Mouse (Mus musculus) limb, embryonic 11.5 days (tissue): Measurements from ENCODE around the gene Atxn7. TPM values are rescaled to one million over a fixed set of nuclear protein-coding genes. Genes with fewer than 3 reads are reported as not detected.

Experiments used
- ATAC-seq: fragments of 200-750 bp; cut with Nextera tagmentation; 2 replicates; pipeline ENCODE4 v1.8.0; 2017; ENCODE audit warnings: low read depth; ENCODE audit not compliant: insufficient number of reproducible peaks, low FRiP score, low TSS enrichment
- DNase-seq: peaks from one replicate; pipeline ENCODE4 v3.0.0-alpha.2; 2015; ENCODE audit warnings: low spot score
- H3K27ac ChIP-seq: fragments of 300-500 bp; sonication (generic); replicated peaks from 2 replicates; pipeline ENCODE4 v1.5.1; 2014; ENCODE audit warnings: low read depth, mild to moderate bottlenecking, low read length
- H3K27me3 ChIP-seq: fragments of 300-500 bp; sonication (generic); 2 replicates; pipeline ENCODE4 v1.6.1; 2014; ENCODE audit warnings: mild to moderate bottlenecking, low read length, mixed read lengths; ENCODE audit not compliant: control insufficient read depth, insufficient read depth
- H3K36me3 ChIP-seq: fragments of 300-500 bp; sonication (generic); 2 replicates; pipeline ENCODE4 v1.6.1; 2014; ENCODE audit warnings: mild to moderate bottlenecking, low read length, moderate library complexity, mixed read lengths; ENCODE audit not compliant: control insufficient read depth, insufficient read depth
- H3K4me1 ChIP-seq: fragments of 300-500 bp; sonication (generic); 2 replicates; pipeline ENCODE4 v1.6.1; 2014; ENCODE audit warnings: low read length, mixed read lengths; ENCODE audit not compliant: control insufficient read depth, insufficient read depth
- H3K4me2 ChIP-seq: fragments of 300-500 bp; sonication (generic); 2 replicates; pipeline ENCODE4 v1.6.1; 2014; ENCODE audit warnings: low read depth, mild to moderate bottlenecking, moderate library complexity; ENCODE audit not compliant: severe bottlenecking
- H3K4me3 ChIP-seq: fragments of 300-500 bp; sonication (generic); 2 replicates; pipeline ENCODE4 v1.5.1; 2014; ENCODE audit warnings: low read depth, low read length
- H3K9ac ChIP-seq: fragments of 300-500 bp; sonication (generic); 2 replicates; pipeline ENCODE4 v1.6.1; 2014; ENCODE audit warnings: mild to moderate bottlenecking, low read length
- H3K9me3 ChIP-seq: fragments of 300-500 bp; sonication (generic); 2 replicates; pipeline ENCODE4 v1.6.1; 2016; ENCODE audit warnings: low read length; ENCODE audit not compliant: control insufficient read depth
- WGBS: fragments of 180-500 bp; shearing (Covaris S2); extraction: QIAGEN DNeasy Blood & Tissue Kit; methylation state at CpG from one replicate; pipeline ENCODE4 v1.1.7; 2014; 5-methylcytosine and 5-hydroxymethylcytosine counted together
- polyA plus RNA-seq: library from polyadenylated mRNA; unstranded; fragments of >200 nt; fragmentation: Nextera tagmentation; extraction: Ambion mirVana; gene quantifications from 2 replicates; pipeline ENCODE4 v1.2.1, GENCODE M21; 2014

Atxn7 gene
- polyA plus RNA-seq, 1 experiment from 2014 or later = 4.6 TPM

DNA sequence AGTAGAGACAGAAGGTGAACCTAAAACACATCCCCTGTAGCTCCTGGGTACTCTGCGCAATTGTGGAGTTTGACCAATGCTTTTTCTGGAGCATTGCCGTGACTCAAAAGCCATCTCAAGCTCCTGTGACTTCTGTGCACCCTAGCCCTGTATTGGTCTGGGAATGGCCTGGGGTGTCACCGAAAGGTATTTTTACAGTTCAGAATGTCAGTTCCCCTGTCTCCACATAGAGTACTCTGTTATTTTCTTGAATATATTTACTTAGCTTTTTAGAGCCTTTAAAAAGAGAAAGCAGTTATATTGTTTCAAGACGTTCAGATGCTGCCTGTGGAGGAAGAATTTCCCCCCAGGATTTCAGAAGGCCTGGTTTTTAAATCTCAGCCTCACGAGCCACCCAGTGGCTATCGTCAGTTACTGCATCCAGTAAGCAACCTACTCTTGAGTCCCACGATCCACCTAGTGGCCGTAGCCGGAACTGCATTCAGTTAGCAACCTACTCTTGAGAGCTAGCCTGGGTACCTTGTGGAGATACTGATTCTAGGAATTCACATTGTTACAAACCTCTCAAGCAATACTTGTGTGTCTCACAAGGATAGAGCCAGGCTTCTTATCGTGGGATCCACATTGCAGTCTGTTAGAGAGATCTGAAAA is 137.2 kb downstream of the Atxn7 start:
- ATAC-seq (peak; percentile 65; the same call in 1 of the 2 replicates), DNase-seq (peak; percentile 93)
- no peak overlapping the region for H3K4me3 ChIP-seq
- no peaks in the 10 kb centered on the region for H3K9me3 ChIP-seq
- H3K4me2 ChIP-seq = no peak overlapping the region
- H3K9ac ChIP-seq = no peak overlapping the region
- H3K27me3 ChIP-seq = no peaks in the 10 kb centered on the region
- WGBS = 29% methylated on average over 10 of the region's 10 CpGs
- H3K36me3 ChIP-seq = peaks cover 5% of the 10 kb centered on the region; the same call in 1 of the 2 replicates
- H3K4me1 ChIP-seq = no peaks in the 10 kb centered on the region
- no peak overlapping the region for H3K27ac ChIP-seq

DNA sequence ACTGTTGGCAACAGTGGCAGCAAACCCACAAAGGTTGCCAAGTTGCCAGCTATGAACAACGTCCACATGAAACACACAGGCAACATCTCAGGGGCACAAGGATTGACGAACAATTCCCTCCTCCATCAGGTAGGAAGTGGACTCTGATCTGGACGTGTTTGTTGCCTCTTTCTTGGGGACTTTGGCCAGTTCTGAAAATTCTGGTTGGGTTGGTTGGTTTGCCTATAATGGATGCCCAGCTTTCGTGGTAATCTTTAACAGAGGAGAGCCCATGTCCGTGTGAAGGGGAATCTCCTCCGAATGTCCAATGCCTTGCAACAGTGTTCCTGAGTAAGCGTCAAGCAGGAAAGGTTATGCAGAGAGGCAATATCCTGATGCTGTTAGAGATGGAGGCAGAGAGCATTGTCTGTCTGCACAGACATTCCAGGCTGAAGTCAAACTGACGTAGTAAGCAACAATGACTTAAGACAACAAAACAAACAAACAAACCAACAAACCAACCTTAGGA is 139.6 kb downstream of the Atxn7 start:
- Histone ChIP-seq H3K4me3 (no peak overlapping the region), H3K27me3 (no peaks in the 10 kb centered on the region), H3K9ac (no peak overlapping the region), H3K4me2 (no peak overlapping the region), H3K9me3 (no peaks in the 10 kb centered on the region), H3K27ac (no peak overlapping the region), H3K4me1 (no peaks in the 10 kb centered on the region), H3K36me3 (peaks cover 2% of the 10 kb centered on the region; the same call in 1 of the 2 replicates)
- no peak for DNase-seq
- no peak for ATAC-seq
- 91% methylated on average over 8 of the region's 8 CpGs for WGBS

DNA sequence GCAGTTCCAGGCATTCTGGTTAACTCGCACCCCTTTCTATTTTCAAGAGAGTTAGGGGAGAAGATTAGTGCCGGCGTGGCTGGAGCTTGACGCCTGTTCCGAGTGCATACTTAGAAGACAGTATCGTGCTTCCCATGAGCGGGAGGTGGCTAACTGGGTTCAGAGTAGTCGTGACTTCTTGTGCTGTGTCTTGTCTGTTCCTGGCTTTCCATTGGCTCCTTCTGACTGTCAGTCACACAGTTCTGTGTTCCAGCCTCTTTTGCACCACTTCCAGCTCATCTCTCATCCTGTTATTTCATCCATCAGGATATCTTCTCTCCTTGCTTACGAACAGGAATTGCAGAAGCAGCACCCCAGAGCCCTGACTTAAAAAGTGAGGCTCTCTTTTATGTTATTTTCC is 140.1 kb downstream of the Atxn7 start:
- no peak overlapping the region for H3K4me3 ChIP-seq
- no peak overlapping the region for H3K4me2 ChIP-seq
- no peaks in the 10 kb centered on the region for H3K9me3 ChIP-seq
- H3K4me1 ChIP-seq = no peaks in the 10 kb centered on the region
- no peak overlapping the region for H3K27ac ChIP-seq
- H3K9ac ChIP-seq = no peak overlapping the region
- peaks cover 2% of the 10 kb centered on the region; the same call in 1 of the 2 replicates for H3K36me3 ChIP-seq
- 91% methylated on average over 9 of the region's 9 CpGs for WGBS
- H3K27me3 ChIP-seq = no peaks in the 10 kb centered on the region
- ATAC-seq = no peak
- no peak for DNase-seq

DNA sequence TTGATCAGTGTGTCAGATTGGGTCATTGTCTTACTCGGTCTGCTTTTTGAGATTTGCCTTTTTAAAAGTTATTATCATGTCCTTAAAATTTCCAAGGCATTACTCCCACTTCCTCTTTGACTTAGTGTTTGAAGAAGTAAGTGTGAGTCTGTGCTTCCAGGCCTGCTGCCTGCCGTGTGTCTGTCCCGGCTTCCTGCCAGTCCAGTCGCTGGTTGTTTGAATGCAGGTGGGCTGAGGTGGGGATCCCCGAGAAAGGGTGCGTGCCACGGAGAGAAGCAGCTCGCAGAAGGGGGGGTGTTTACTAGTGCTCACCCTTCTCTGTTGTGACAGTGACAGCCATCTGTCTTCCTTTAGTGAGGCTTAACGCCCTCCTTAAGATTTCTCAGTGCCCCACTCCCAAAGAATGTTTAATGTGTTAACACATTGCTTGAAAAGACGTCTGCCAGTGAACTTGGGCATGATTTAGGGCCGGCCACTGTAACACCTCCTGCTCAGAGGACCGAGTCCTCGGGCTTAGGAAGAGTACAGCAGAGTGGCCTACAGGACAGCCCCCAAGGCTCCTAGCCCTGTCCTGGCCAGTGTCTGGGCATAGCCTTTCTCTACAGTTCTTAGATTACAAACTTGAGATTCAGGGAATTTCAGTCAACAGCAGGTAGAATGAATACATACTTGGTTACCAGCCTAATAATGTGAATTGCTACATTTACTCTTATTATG is 143.1 kb downstream of the Atxn7 start:
- Histone ChIP-seq H3K4me3 (no peak overlapping the region), H3K4me1 (no peaks in the 10 kb centered on the region), H3K9ac (no peak overlapping the region), H3K27ac (no peak overlapping the region), H3K27me3 (no peaks in the 10 kb centered on the region), H3K4me2 (no peak overlapping the region), H3K9me3 (no peaks in the 10 kb centered on the region), H3K36me3 (peaks cover 2% of the 10 kb centered on the region; the same call in 1 of the 2 replicates)
- 49% methylated on average over 13 of the region's 13 CpGs for WGBS
- ATAC-seq (no peak), DNase-seq (no peak)

DNA sequence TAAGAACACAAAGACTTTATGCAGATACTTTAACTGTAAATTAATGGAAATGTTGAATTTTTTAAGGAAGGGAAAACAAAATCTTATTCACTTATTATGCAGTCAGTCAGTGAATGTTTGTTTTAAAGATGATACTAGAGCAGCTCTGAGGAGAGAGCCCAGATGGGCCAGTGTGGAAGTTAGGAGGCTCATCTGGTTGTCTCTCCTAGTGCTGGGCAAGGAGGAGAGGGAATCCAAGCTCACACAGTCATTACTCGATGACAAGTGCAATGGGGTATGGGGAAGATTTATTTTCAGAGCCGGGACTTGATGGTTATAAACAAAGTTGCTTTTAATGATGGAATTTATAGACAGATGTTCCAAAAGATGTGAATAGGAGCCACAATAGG is 143.7 kb downstream of the Atxn7 start:
- Histone ChIP-seq H3K4me2 (no peak overlapping the region), H3K36me3 (peaks cover under 1% of the 10 kb centered on the region; the same call in 1 of the 2 replicates), H3K27me3 (no peaks in the 10 kb centered on the region), H3K4me3 (no peak overlapping the region), H3K27ac (no peak overlapping the region), H3K9me3 (no peaks in the 10 kb centered on the region), H3K9ac (no peak overlapping the region), H3K4me1 (no peaks in the 10 kb centered on the region)
- 73% methylated on average over 2 of the region's 2 CpGs for WGBS
- ATAC-seq (no peak), DNase-seq (no peak)

DNA sequence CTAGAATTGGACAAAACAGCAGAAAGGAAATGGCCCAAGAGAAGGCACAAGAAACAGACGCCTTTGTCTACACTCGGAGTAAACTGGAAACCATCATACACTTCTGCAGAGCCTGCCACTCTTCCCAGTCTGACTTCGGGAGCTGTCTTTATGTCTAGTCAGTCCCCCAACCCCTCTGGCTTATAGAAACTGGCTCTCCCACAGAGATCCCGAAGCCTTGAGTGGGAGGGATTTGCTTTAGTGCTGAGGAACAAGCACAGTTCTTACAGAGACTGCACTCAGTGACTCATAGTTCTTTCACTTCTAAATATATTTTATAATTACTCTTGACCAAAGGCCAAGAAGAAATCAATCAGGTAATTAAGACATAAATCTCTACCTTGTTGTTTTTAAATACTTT is 149.5 kb downstream of the Atxn7 start:
- Histone ChIP-seq H3K4me2 (no peak overlapping the region), H3K9ac (no peak overlapping the region), H3K4me3 (no peak overlapping the region), H3K4me1 (no peaks in the 10 kb centered on the region), H3K27me3 (no peaks in the 10 kb centered on the region), H3K27ac (no peak overlapping the region), H3K36me3 (peaks cover 7% of the 10 kb centered on the region; the same call in 1 of the 2 replicates), H3K9me3 (no peaks in the 10 kb centered on the region)
- 89% methylated on average over 4 of the region's 4 CpGs for WGBS
- no peak for DNase-seq
- ATAC-seq = no peak

DNA sequence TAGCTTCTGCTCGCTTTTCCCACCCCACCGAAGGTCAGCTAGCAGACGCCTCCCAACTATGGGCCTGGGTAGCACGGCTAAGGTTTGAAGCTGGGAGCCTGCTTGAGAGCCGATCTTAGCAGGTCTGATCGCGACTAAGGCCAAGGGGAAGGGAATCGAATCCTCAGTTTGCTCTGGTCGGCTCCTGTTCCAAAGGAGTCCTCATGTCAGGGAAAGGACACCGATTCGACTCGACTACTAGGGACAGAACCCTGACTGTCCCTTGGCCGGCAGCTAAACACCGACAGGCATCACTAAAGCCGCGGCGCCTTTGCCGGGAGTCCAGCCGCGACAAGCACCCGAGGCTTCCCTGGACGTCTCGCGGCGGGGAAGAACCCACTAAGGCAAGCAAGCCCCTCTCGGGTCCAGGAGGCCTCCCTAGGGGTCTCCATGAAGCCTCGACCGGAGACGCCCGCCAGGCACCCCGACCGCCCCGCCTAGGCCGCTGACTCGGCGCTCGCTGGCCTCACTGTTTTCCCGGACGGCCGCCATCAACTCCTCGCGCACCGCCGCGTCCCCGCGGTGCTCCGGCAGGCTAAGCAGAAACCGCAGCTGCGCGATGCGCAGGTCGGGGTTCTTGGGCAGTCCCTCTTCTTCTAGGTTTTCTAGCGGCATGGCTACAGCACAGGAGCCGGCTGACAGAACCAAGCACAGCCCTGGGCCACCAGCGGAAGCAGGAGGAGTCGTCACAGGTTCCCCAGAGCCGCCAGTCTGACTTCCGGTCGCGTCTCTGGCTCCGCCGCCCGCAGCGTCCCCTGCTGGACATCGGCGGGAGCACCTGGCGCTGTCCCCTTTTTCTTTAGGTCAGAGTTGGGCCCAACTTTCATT is 159.2 kb downstream of the Atxn7 start, which contains the start of gene Psmd6:
TSS of gene Psmd6 (minus strand) at position 755 of the 867 bp plus-strand sequence.
- H3K36me3 ChIP-seq = peaks cover 5% of the 10 kb centered on the region; the same call in 1 of the 2 replicates
- no peaks in the 10 kb centered on the region for H3K27me3 ChIP-seq
- H3K4me2 ChIP-seq = peak within 1 kb of the TSS; percentile 82
- ATAC-seq (peak; percentile 92), DNase-seq (peak; percentile 93)
- 0 out of 2 replicates have a peak within 1 kb of the TSS, but pooled peaks have one; percentile 36 for H3K27ac ChIP-seq
- H3K9ac ChIP-seq = peak within 1 kb of the TSS; percentile 94
- no peaks in the 10 kb centered on the region for H3K9me3 ChIP-seq
- H3K4me3 ChIP-seq = peak within 1 kb of the TSS; percentile 94
- under 1% methylated on average over 67 of the region's 68 CpGs for WGBS
- H3K4me1 ChIP-seq = no peaks in the 10 kb centered on the region
